Mouse (Mus musculus): ENCODE data around the gene Zkscan16. TPM values are rescaled to one million over a fixed set of nuclear protein-coding genes. Genes with fewer than 3 reads are reported as not detected.

The Zkscan16 gene
- polyA plus RNA-seq, 1 experiment from 2014 or later = 1.1 TPM

DNA sequence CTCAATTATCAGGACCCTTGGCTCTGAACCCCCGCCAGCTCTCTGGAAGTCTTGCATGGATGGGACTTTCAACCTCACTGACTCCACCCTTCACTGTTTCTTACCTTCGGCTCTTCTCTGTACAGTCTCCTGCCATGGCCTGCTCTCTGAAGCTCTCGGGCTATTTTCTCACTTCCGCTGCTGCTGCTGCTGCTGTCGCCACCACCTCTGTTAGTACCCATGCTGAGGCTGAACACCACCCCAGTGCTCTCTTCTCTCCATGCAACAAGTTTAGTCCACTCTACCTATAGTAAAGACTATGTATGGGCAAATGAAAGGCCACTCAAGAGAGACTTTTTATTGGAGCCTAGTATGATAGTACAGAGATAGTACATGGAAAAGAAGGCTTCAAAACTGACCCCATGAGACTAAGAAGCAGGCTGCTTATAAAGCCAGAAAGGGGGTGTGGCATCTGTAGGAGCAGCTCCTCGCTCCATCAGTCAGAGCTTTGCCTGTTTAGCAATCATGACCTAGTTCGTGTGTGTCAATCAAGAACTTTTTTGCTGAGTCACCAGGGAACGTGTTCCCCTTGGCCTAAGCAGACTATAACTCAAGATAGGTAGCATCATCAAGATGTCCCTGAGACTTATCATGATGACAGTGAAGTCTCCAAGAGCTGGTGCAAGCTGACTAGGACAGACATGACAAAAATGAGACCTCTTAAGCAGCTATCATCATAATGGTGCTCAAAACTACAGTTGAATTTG, 28.2 kb upstream of the Zkscan16 start:
- Histone ChIP-seq H3K9ac (no peak overlapping the region), H3K36me3 (no peaks in the 10 kb centered on the region), H3K9me3 (no peaks in the 10 kb centered on the region), H3K27ac (no peak overlapping the region), H3K4me3 (no peak overlapping the region), H3K4me2 (replicated peaks) (no peak overlapping the region), H3K27me3 (no peaks in the 10 kb centered on the region), H3K4me1 (peaks cover 13% of the 10 kb centered on the region)
- WGBS = 80% methylated on average over 8 of the region's 8 CpGs
- no peak for ATAC-seq (ENCODE audit: low FRiP score, low read depth)

DNA sequence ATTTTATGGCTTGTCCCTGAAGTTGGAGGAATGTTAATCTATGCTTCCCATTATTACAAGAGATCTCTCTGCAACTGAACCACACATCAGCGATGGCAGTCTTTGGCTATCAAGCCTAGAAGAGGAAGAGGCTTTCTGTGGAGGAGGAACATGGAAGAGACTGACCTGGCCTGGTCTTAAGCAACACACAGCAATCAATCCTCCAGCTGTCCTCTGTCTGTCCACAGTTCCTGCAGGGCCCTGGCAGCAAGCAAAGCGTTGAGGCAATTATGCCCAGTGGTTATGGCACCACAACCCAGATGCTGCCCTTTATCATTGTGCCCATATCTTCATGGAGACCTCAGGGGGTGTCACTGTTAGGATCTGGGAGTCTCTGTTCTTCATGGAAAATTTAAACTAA, 19.5 kb upstream of the Zkscan16 start:
- no peaks in the 10 kb centered on the region for H3K27me3 ChIP-seq
- WGBS = 83% methylated on average over 2 of the region's 2 CpGs
- H3K27ac ChIP-seq = no peak overlapping the region
- H3K9me3 ChIP-seq = peaks cover 8% of the 10 kb centered on the region; the same call in 1 of the 2 replicates
- no peaks in the 10 kb centered on the region for H3K36me3 ChIP-seq
- H3K4me3 ChIP-seq = no peak overlapping the region
- H3K4me1 ChIP-seq = no peaks in the 10 kb centered on the region
- ATAC-seq (ENCODE audit: low FRiP score, low read depth) = no peak
- no peak overlapping the region for H3K4me2 ChIP-seq (replicated peaks)
- H3K9ac ChIP-seq = no peak overlapping the region

DNA sequence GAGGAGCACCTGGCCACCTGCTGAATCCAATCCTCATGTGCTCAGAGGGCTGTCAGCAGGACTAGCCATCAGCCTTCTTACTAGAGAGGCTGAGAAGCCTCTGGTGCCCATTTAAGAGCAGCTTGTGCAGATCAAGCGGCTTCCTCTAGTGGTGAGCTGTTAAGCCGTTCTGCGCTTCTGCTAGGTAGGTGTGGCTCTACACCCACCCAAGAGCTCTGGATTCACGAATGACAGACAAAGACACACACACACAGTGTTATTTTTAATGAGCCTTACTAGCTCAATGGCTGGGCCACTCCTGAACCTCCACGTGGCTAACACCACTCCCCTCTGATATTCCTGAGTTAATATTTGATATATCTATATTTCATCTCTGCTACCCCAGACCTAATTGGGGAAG, 17.8 kb upstream of the Zkscan16 start:
- 28% methylated on average over 5 of the region's 5 CpGs for WGBS

GRCm38 (mm10) chr4:58926120-58926519, 17.3 kb upstream of the Zkscan16 start:
- Histone ChIP-seq H3K9me3 (peaks cover 8% of the 10 kb centered on the region; the same call in 1 of the 2 replicates), H3K9ac (no peak overlapping the region), H3K36me3 (no peaks in the 10 kb centered on the region), H3K4me2 (replicated peaks) (no peak overlapping the region), H3K4me3 (no peak overlapping the region), H3K27ac (no peak overlapping the region), H3K27me3 (no peaks in the 10 kb centered on the region), H3K4me1 (no peaks in the 10 kb centered on the region)
- ATAC-seq (ENCODE audit: low FRiP score, low read depth) = no peak
- 13% methylated on average over 2 of the region's 2 CpGs for WGBS

More for the DNA sequence above, 17.8 kb upstream of the Zkscan16 start:
- H3K9ac ChIP-seq = no peak overlapping the region
- no peaks in the 10 kb centered on the region for H3K36me3 ChIP-seq
- no peak overlapping the region for H3K4me2 ChIP-seq (replicated peaks)
- H3K4me1 ChIP-seq = no peaks in the 10 kb centered on the region
- H3K27me3 ChIP-seq = no peaks in the 10 kb centered on the region
- ATAC-seq (ENCODE audit: low FRiP score, low read depth) = no peak
- peaks cover 8% of the 10 kb centered on the region; the same call in 1 of the 2 replicates for H3K9me3 ChIP-seq
- no peak overlapping the region for H3K4me3 ChIP-seq
- no peak overlapping the region for H3K27ac ChIP-seq

DNA sequence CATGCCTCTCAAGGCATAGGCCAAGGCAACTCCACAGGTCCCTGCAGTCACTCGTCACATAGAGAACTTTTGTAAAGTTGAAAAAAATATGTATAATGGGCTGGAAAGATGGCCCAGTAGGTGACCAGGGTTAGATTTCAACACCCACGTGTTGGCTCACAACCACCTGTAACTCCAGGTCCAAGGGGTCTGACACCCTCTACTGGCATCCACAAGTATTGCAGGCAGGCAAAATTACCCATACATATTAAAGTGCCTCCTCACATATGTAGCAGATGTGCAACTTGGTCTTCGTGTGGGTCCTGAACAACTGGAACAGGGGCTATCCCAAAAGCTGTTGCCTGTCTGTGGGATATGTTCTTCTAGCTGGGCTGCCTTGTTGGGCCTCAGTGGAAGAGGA, 15.8 kb upstream of the Zkscan16 start:
- H3K36me3 ChIP-seq = no peaks in the 10 kb centered on the region
- no peak overlapping the region for H3K9ac ChIP-seq
- 61% methylated on average over 3 of the region's 3 CpGs for WGBS

DNA sequence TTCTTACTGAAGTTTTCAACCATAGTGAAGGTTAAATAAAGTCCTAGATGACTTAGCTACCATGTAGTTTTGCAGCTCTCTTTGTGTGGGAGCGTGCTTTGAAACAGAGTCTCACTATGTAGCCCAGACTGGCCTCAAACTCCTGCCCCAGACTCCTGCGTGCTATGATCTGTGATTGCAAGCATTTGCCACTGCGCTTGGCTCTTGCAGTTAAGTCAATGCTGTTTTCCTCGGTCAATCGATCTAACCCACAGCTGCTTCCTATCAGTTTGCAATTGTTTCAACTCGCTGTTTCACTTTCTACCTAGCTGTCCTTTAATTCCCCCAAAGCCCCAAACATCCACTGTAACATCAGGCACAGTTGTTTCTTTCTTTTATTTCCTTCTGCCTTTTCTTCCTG, 10.9 kb upstream of the Zkscan16 start:
- Histone ChIP-seq H3K4me2 (replicated peaks) (no peak overlapping the region), H3K27me3 (no peaks in the 10 kb centered on the region), H3K9me3 (no peaks in the 10 kb centered on the region), H3K27ac (no peak overlapping the region), H3K4me1 (no peaks in the 10 kb centered on the region), H3K9ac (no peak overlapping the region), H3K36me3 (no peaks in the 10 kb centered on the region), H3K4me3 (no peak overlapping the region)
- 60% methylated on average over 6 of the region's 6 CpGs for WGBS
- ATAC-seq (ENCODE audit: low FRiP score, low read depth) = no peak

More for the DNA sequence above, 15.8 kb upstream of the Zkscan16 start:
- Histone ChIP-seq H3K9me3 (peaks cover 8% of the 10 kb centered on the region; the same call in 1 of the 2 replicates), H3K4me1 (no peaks in the 10 kb centered on the region), H3K4me2 (replicated peaks) (no peak overlapping the region), H3K27ac (no peak overlapping the region), H3K4me3 (no peak overlapping the region), H3K27me3 (no peaks in the 10 kb centered on the region)
- ATAC-seq (ENCODE audit: low FRiP score, low read depth) = no peak

DNA sequence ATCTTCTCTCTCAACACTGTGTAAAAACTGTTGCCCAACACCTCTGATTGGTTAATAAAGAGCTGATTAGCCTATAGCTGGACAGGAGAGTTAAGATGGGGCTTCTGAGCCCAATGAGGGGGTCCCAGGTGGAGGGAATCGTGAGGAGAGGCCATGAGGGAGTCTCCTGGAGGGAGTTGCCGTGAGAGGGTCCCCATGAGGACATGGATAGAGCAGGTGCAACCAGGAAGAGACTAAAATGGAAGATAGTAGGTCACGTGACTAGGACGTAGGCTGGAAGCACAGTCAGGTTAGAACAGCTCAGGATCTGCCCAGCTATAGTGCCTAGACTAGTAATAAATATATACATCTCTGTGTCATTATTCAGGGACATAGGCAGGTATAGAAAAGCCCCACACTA, 9.1 kb upstream of the Zkscan16 start:
- no peak for ATAC-seq (ENCODE audit: low FRiP score, low read depth)
- Histone ChIP-seq H3K27ac (no peak overlapping the region), H3K9ac (no peak overlapping the region), H3K4me1 (no peaks in the 10 kb centered on the region), H3K27me3 (no peaks in the 10 kb centered on the region), H3K4me3 (no peak overlapping the region), H3K9me3 (no peaks in the 10 kb centered on the region), H3K4me2 (replicated peaks) (no peak overlapping the region), H3K36me3 (no peaks in the 10 kb centered on the region)
- WGBS = 78% methylated on average over 4 of the region's 4 CpGs

DNA sequence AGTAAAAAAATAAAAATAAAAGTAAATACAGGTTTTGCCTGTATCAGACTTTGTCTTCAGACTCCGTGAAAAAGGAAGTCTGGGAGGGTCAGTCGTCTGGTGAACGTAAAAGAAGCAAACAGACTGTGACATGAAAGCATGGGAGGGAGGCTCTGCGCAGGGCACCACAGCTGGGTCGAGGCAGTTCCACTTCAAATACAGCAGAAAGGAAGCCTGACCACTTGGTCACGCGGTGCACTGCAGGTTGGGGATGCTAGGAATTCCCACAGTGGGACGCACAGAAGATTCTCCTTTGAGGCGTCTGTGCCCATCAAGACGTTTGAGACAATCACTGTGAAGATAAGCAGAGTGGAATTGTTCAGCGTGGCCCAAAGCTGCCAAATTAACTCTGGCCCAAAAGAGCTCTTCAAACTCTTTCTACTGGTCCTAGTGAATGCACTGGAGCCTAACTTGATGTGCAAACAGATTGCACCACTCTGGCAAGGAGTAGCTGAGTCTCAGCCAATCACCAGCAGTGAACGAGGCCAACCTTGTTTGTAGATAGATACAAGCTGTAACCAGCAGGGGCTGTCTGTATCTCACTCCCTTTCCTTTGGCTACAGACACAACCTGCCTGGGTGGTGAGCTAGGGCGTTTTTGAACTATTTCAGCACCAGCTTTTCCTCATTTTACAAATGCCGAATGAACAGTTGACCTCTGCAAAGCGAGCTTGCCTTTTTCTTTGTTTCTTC, 8.5 kb upstream of the Zkscan16 start:
- no peak overlapping the region for H3K27ac ChIP-seq
- H3K4me3 ChIP-seq = no peak overlapping the region
- H3K9me3 ChIP-seq = no peaks in the 10 kb centered on the region
- no peak for ATAC-seq (ENCODE audit: low FRiP score, low read depth)
- WGBS = 46% methylated on average over 15 of the region's 15 CpGs
- H3K9ac ChIP-seq = no peak overlapping the region
- no peaks in the 10 kb centered on the region for H3K36me3 ChIP-seq
- H3K27me3 ChIP-seq = no peaks in the 10 kb centered on the region
- no peak overlapping the region for H3K4me2 ChIP-seq (replicated peaks)
- H3K4me1 ChIP-seq = no peaks in the 10 kb centered on the region

DNA sequence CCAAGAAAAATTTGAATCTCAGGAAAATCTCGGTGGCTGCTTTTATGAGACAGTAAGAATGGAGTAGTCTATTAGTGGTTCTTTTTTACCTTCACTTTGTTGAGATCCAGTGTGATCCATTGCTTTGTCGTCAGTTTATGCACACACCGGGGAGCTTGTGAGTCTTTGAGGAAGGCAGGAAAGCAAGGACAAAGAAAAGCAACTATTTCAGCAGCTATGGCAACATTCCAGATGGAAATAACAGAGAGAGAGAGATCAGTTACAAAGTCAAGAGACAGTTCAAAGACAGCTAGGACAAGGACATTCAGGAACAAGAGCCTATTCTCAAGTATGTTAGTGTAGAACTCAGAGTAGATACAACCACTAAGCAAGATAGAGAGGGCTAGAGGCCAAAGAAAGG, 7.6 kb upstream of the Zkscan16 start:
- Histone ChIP-seq H3K27me3 (no peaks in the 10 kb centered on the region), H3K4me3 (no peak overlapping the region), H3K4me1 (no peaks in the 10 kb centered on the region), H3K27ac (no peak overlapping the region), H3K36me3 (no peaks in the 10 kb centered on the region), H3K9me3 (no peaks in the 10 kb centered on the region), H3K4me2 (replicated peaks) (no peak overlapping the region), H3K9ac (no peak overlapping the region)
- WGBS = 66% methylated on average over 3 of the region's 3 CpGs
- ATAC-seq (ENCODE audit: low FRiP score, low read depth) = no peak

DNA sequence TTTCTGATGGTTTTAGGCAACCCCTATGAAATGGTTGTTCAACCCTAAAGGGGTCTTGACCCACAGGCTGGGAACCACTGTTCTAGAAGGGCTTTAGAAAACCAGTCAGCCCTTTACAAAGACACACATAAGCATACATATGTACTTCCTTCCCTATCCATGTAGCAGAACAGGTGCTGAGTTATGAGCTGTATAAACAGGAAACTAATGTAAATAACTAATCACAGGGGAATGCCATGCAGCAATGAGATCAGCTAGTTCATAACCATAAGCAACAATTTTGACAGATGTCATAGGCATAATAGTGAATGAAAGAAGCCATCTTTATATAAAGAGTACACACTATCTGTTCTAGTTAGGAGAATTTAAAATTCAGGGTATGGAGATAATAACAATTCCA, 1.8 kb upstream of the Zkscan16 start:
- no peak for ATAC-seq (ENCODE audit: low FRiP score, low read depth)
- Histone ChIP-seq H3K4me1 (peaks cover 15% of the 10 kb centered on the region; the same call in 1 of the 2 replicates), H3K27me3 (no peaks in the 10 kb centered on the region), H3K9me3 (no peaks in the 10 kb centered on the region), H3K27ac (no peak overlapping the region), H3K4me3 (no peak overlapping the region), H3K9ac (no peak overlapping the region), H3K36me3 (no peaks in the 10 kb centered on the region), H3K4me2 (replicated peaks) (no peak overlapping the region)

GRCm38 (mm10) chr4:58942942-58943341, 486 bp upstream of the Zkscan16 start:
- H3K4me3 ChIP-seq = peak overlapping the region; percentile 77
- peak overlapping the region; percentile 74 for H3K9ac ChIP-seq
- peak overlapping the region; percentile 91 for H3K4me2 ChIP-seq (replicated peaks)
- peaks cover 15% of the 10 kb centered on the region; the same call in 1 of the 2 replicates for H3K4me1 ChIP-seq
- no peaks in the 10 kb centered on the region for H3K27me3 ChIP-seq
- H3K27ac ChIP-seq = no peak overlapping the region; the same call in 1 of the 2 replicates
- H3K36me3 ChIP-seq = no peaks in the 10 kb centered on the region
- ATAC-seq (ENCODE audit: low FRiP score, low read depth) = no peak
- WGBS = 78% methylated on average over 4 of the region's 4 CpGs
- no peaks in the 10 kb centered on the region for H3K9me3 ChIP-seq

DNA sequence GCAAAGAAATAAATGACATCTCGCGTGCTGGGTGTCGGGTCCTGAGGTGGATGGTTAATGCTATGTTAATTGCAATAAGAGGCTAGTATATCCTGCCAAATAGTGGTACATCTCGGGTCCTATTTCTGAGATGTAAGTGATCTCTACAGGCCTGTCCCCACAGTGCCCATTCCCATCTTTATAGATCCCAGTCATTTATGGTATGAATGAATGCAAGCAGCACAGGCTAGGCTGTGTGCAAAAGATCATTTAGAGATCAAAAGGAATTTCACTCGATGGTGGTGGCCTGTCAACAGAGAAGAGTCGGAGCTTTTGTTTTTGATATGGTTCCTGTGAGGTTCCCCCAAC, 752 bp downstream of the Zkscan16 start:
- peak overlapping the region; percentile 74 for H3K9ac ChIP-seq
- no peaks in the 10 kb centered on the region for H3K9me3 ChIP-seq
- ATAC-seq (ENCODE audit: low FRiP score, low read depth) = no peak
- H3K27me3 ChIP-seq = no peaks in the 10 kb centered on the region
- H3K4me2 ChIP-seq (replicated peaks) = peak overlapping the region; percentile 91
- H3K4me1 ChIP-seq = peaks cover 15% of the 10 kb centered on the region; the same call in 1 of the 2 replicates
- H3K4me3 ChIP-seq = peak overlapping the region; percentile 77
- H3K36me3 ChIP-seq = no peaks in the 10 kb centered on the region
- WGBS = 12% methylated on average over 6 of the region's 6 CpGs
- no peak overlapping the region for H3K27ac ChIP-seq

Data from limb, embryonic 13.5 days (tissue).